Mouse (Mus musculus): ENCODE results near the gene Rlbp1. TPM values are rescaled to one million over a fixed set of nuclear protein-coding genes. Genes with fewer than 3 reads are reported as not detected.

Rlbp1 gene
- polyA plus RNA-seq, 1 experiment from 2014 or later: 0.29 TPM

- H3K4me1 ChIP-seq (ENCODE audit: control insufficient read depth, insufficient read depth, low read length): peaks cover 3% of the 10 kb centered on the region; the same call in 1 of the 2 replicates
- H3K9me3 ChIP-seq (replicated peaks; ENCODE audit: control insufficient read depth, low read length): no peaks in the 10 kb centered on the region
- WGBS: 87% methylated on average over 10 of the region's 10 CpGs
- no peak overlapping the region for H3K27ac ChIP-seq (ENCODE audit: low read length)
- no peak overlapping the region for H3K4me3 ChIP-seq (ENCODE audit: low read length)
- 0 out of 2 replicates have a peak, but pooled peaks cover 2% of the 10 kb centered on the region for H3K36me3 ChIP-seq (ENCODE audit: control insufficient read depth, insufficient read depth)
- H3K9ac ChIP-seq (ENCODE audit: low read length): no peak overlapping the region
- no peak for ATAC-seq (replicated peaks; ENCODE audit: extremely low read depth, insufficient read depth, low FRiP score)
- no peaks in the 10 kb centered on the region for H3K27me3 ChIP-seq (ENCODE audit: control insufficient read depth, insufficient read depth, low read length)
- no peak overlapping the region for H3K4me2 ChIP-seq (ENCODE audit: low read depth, low read length)
Measured at GRCm38 (mm10) chr7:79397446-79397963, 10.7 kb upstream of the Rlbp1 start.

DNA sequence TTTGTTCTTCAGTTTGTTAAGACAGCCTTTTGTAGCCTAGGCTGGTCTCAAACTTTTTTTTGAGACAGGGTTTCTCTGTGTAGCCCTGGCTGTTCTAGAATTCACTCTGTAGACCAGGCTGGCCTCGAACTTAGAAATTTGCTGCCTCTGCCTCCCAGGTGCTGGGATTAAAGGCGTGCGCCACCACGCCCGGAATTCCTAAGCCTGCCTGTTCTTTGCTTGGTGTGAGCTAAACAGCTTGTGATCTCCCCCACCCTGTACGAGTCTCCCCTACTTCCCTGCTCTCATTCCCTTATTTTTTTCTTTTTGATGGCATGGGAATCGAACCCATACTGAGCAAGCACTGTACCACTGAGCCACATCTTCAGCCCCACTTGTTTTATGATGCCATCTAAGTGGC, 8.3 kb upstream of the Rlbp1 start:
- Histone ChIP-seq H3K4me2 (ENCODE audit: low read depth, low read length) (no peak overlapping the region), H3K4me1 (ENCODE audit: control insufficient read depth, insufficient read depth, low read length) (peaks cover 6% of the 10 kb centered on the region; the same call in 1 of the 2 replicates), H3K4me3 (ENCODE audit: low read length) (no peak overlapping the region), H3K27ac (ENCODE audit: low read length) (no peak overlapping the region), H3K9ac (ENCODE audit: low read length) (no peak overlapping the region), H3K9me3 (replicated peaks; ENCODE audit: control insufficient read depth, low read length) (no peaks in the 10 kb centered on the region), H3K36me3 (ENCODE audit: control insufficient read depth, insufficient read depth) (0 out of 2 replicates have a peak, but pooled peaks cover 2% of the 10 kb centered on the region), H3K27me3 (ENCODE audit: control insufficient read depth, insufficient read depth, low read length) (no peaks in the 10 kb centered on the region)
- ATAC-seq (replicated peaks; ENCODE audit: extremely low read depth, insufficient read depth, low FRiP score): no peak
- 76% methylated on average over 7 of the region's 7 CpGs for WGBS

DNA sequence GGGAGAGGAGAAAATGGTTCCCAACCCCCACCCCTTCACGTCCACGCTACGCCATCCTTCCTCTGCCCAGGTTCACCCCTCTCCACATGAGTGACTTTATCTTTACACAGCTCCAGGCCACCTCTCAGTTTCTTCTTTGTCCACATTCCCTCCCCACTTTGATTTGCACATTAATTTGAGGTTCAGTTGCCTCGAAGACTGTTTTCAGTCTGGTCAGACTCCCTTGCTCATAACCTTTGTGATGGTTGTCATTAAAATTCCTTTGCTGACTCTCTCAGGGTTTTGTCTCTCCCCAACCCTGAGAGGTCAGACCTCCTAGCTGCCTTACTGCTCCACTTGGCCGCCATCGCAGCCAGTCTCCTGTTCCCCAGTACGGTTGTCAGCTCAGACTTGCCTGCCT, 7.8 kb upstream of the Rlbp1 start:
- H3K27me3 ChIP-seq (ENCODE audit: control insufficient read depth, insufficient read depth, low read length): no peaks in the 10 kb centered on the region
- peaks cover 6% of the 10 kb centered on the region; the same call in 1 of the 2 replicates for H3K4me1 ChIP-seq (ENCODE audit: control insufficient read depth, insufficient read depth, low read length)
- H3K9ac ChIP-seq (ENCODE audit: low read length): no peak overlapping the region
- no peak overlapping the region for H3K4me3 ChIP-seq (ENCODE audit: low read length)
- 0 out of 2 replicates have a peak, but pooled peaks cover 2% of the 10 kb centered on the region for H3K36me3 ChIP-seq (ENCODE audit: control insufficient read depth, insufficient read depth)
- no peaks in the 10 kb centered on the region for H3K9me3 ChIP-seq (replicated peaks; ENCODE audit: control insufficient read depth, low read length)
- no peak overlapping the region for H3K4me2 ChIP-seq (ENCODE audit: low read depth, low read length)
- 74% methylated on average over 7 of the region's 7 CpGs for WGBS
- no peak overlapping the region for H3K27ac ChIP-seq (ENCODE audit: low read length)
- ATAC-seq (replicated peaks; ENCODE audit: extremely low read depth, insufficient read depth, low FRiP score): no peak

DNA sequence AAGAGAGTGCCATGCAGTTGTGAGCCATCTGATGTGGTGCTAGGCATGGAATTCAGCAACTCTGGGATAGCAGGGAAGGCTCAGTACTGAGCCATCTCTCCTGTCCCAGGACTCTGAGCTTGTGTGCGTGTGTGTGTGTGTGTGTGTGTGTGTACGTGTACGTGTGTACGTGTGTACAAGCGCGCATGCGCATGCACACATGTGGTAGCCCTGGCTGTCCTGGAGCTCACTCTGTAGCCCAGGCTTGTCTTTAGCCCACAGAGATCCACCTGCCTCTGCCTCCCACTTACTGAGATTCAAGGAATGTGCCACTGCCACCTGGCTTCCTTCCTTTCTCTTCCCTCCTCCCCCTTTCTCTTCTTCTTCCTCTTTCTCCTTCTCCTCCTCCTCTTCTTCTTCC, 7.1 kb upstream of the Rlbp1 start:
- WGBS: 98% methylated on average over 7 of the region's 7 CpGs

DNA sequence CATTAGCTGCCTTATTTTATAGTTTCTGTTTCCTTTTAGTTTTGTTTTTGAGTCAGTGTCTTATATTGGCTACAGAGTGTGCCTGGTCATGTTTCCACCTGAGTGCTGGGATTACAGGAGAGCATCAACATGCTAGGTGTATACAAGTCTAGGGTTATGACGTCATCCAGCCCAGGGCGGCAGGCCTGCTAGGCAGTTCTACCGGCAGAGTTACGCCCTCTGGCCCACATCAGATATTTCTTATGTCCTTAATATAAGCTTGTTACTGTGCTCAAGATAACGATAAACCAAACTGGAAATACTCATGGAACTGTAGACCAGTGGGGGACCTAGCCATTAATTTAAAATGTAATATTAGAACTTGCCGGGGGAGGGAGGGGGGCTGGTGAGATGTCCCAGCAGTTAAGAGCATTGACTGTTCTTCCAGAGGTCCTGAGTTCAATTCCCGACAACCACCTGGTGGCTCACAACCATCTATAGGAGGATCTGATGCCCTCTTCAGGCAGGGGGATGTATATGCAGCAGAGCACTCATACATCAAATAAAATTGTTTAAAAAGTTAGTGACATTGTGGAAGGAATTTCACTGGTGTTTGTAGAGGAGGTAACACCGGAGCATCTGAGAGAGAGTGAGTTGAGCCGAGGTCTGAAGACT, 6.1 kb upstream of the Rlbp1 start:
- peaks cover 6% of the 10 kb centered on the region; the same call in 1 of the 2 replicates for H3K4me1 ChIP-seq (ENCODE audit: control insufficient read depth, insufficient read depth, low read length)
- H3K27ac ChIP-seq (ENCODE audit: low read length): no peak overlapping the region
- H3K36me3 ChIP-seq (ENCODE audit: control insufficient read depth, insufficient read depth): 0 out of 2 replicates have a peak, but pooled peaks cover 2% of the 10 kb centered on the region
- H3K4me2 ChIP-seq (ENCODE audit: low read depth, low read length): peak overlapping the region; percentile 92
- H3K4me3 ChIP-seq (ENCODE audit: low read length): peak overlapping the region; percentile 72
- H3K9ac ChIP-seq (ENCODE audit: low read length): peak overlapping the region; percentile 80
- no peaks in the 10 kb centered on the region for H3K9me3 ChIP-seq (replicated peaks; ENCODE audit: control insufficient read depth, low read length)
- H3K27me3 ChIP-seq (ENCODE audit: control insufficient read depth, insufficient read depth, low read length): no peaks in the 10 kb centered on the region
- no peak for ATAC-seq (replicated peaks; ENCODE audit: extremely low read depth, insufficient read depth, low FRiP score)
- 54% methylated on average over 9 of the region's 9 CpGs for WGBS

More for the DNA sequence above, 7.1 kb upstream of the Rlbp1 start:
- Histone ChIP-seq H3K9ac (ENCODE audit: low read length) (no peak overlapping the region), H3K9me3 (replicated peaks; ENCODE audit: control insufficient read depth, low read length) (no peaks in the 10 kb centered on the region), H3K4me3 (ENCODE audit: low read length) (no peak overlapping the region), H3K4me1 (ENCODE audit: control insufficient read depth, insufficient read depth, low read length) (peaks cover 6% of the 10 kb centered on the region; the same call in 1 of the 2 replicates), H3K27ac (ENCODE audit: low read length) (no peak overlapping the region), H3K4me2 (ENCODE audit: low read depth, low read length) (no peak overlapping the region), H3K27me3 (ENCODE audit: control insufficient read depth, insufficient read depth, low read length) (no peaks in the 10 kb centered on the region), H3K36me3 (ENCODE audit: control insufficient read depth, insufficient read depth) (0 out of 2 replicates have a peak, but pooled peaks cover 2% of the 10 kb centered on the region)
- no peak for ATAC-seq (replicated peaks; ENCODE audit: extremely low read depth, insufficient read depth, low FRiP score)

DNA sequence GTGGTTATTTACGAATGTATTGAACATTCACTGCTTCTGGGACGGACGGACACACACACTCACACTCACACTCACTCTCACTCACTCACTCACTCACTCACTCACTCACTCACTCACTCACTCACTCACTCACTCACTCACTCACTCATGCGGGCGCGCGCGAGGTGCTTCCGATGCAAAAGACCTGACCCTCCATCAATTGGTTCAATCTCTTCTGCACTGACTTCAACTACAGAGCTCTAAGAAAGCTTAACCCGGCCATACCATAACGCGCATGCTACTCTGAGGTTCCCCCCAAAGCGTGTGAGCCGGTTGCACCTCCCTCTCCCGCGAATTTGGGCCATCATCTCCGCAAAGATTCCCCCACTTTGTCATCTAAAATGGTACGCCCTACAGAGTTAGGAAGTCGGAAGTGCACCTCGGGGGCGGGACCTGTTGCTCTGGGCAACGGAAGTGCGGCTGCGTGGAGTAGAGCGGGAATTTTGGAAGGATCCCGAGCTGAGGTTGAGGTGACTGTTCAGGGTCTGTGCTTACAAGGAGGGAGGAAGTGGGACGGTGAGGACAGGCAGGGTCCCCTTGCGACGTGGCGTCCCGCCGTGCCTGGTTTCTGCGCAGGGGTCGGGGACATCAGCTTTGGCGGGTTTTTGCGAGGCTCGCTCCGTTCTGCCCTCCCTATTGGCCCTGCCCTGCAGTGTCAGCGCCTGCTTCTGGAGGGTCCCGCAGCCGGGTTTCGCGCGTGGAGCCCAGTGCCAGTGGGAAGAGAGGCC, 5.2 kb upstream of the Rlbp1 start, which contains the start of gene Fanci:
Gene Fanci (plus strand): TSS at position 47 of the 767 bp plus-strand sequence.
- H3K9ac ChIP-seq (ENCODE audit: low read length): peak within 1 kb of the TSS; percentile 80
- peak; percentile 93 for ATAC-seq (replicated peaks; ENCODE audit: extremely low read depth, insufficient read depth, low FRiP score)

DNA sequence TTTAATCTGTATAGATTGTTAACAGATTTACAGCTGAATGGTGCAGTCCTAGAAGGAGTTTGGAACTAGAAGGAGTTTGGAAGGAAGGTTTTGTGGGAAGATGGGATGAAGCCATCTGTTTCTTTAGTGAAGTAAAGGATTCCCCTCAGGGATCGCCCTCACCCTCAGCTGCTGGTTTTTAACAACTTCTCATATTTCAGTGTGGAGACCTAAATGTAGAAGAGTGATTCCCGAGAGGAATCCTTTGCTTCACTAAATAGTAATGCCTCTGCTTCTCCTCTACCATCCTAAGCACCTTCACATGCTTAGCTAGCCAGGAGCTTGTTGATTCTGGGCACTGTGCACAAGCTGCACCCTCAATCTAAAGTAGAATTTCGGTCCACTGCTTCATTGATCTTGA, 4.6 kb upstream of the Rlbp1 start:
- peak overlapping the region; percentile 72 for H3K27ac ChIP-seq (ENCODE audit: low read length)
- 7% methylated on average over 3 of the region's 3 CpGs for WGBS

More for the DNA sequence above, 5.2 kb upstream of the Rlbp1 start, which contains the start of gene Fanci:
- Histone ChIP-seq H3K27ac (ENCODE audit: low read length) (peak within 1 kb of the TSS; percentile 72), H3K4me3 (ENCODE audit: low read length) (peak within 1 kb of the TSS; percentile 72), H3K4me1 (ENCODE audit: control insufficient read depth, insufficient read depth, low read length) (peaks cover 6% of the 10 kb centered on the region; the same call in 1 of the 2 replicates), H3K27me3 (ENCODE audit: control insufficient read depth, insufficient read depth, low read length) (no peaks in the 10 kb centered on the region), H3K36me3 (ENCODE audit: control insufficient read depth, insufficient read depth) (0 out of 2 replicates have a peak, but pooled peaks cover 2% of the 10 kb centered on the region), H3K4me2 (ENCODE audit: low read depth, low read length) (peak within 1 kb of the TSS; percentile 92), H3K9me3 (replicated peaks; ENCODE audit: control insufficient read depth, low read length) (no peaks in the 10 kb centered on the region)
- WGBS: under 1% methylated on average over 44 of the region's 44 CpGs

GRCm38 (mm10) chr7:79390141-79390708, 3.4 kb upstream of the Rlbp1 start:
- ATAC-seq (replicated peaks; ENCODE audit: extremely low read depth, insufficient read depth, low FRiP score): no peak
- no peaks in the 10 kb centered on the region for H3K27me3 ChIP-seq (ENCODE audit: control insufficient read depth, insufficient read depth, low read length)
- WGBS: 62% methylated on average over 5 of the region's 5 CpGs
- peaks cover 6% of the 10 kb centered on the region; the same call in 1 of the 2 replicates for H3K4me1 ChIP-seq (ENCODE audit: control insufficient read depth, insufficient read depth, low read length)
- H3K36me3 ChIP-seq (ENCODE audit: control insufficient read depth, insufficient read depth): no peaks in the 10 kb centered on the region
- no peak overlapping the region for H3K4me2 ChIP-seq (ENCODE audit: low read depth, low read length)
- H3K9me3 ChIP-seq (replicated peaks; ENCODE audit: control insufficient read depth, low read length): no peaks in the 10 kb centered on the region
- no peak overlapping the region for H3K9ac ChIP-seq (ENCODE audit: low read length)
- no peak overlapping the region for H3K27ac ChIP-seq (ENCODE audit: low read length)
- H3K4me3 ChIP-seq (ENCODE audit: low read length): no peak overlapping the region

More for the DNA sequence above, 4.6 kb upstream of the Rlbp1 start:
- Histone ChIP-seq H3K36me3 (ENCODE audit: control insufficient read depth, insufficient read depth) (0 out of 2 replicates have a peak, but pooled peaks cover 2% of the 10 kb centered on the region), H3K9ac (ENCODE audit: low read length) (peak overlapping the region; percentile 80), H3K4me1 (ENCODE audit: control insufficient read depth, insufficient read depth, low read length) (peaks cover 6% of the 10 kb centered on the region; the same call in 1 of the 2 replicates), H3K9me3 (replicated peaks; ENCODE audit: control insufficient read depth, low read length) (no peaks in the 10 kb centered on the region), H3K4me2 (ENCODE audit: low read depth, low read length) (peak overlapping the region; percentile 92), H3K4me3 (ENCODE audit: low read length) (peak overlapping the region; percentile 72), H3K27me3 (ENCODE audit: control insufficient read depth, insufficient read depth, low read length) (no peaks in the 10 kb centered on the region)
- ATAC-seq (replicated peaks; ENCODE audit: extremely low read depth, insufficient read depth, low FRiP score): no peak

All from heart, embryonic 16.5 days (tissue).